Mouse (Mus musculus): Measurements from ENCODE around the gene Prl4a1. TPM values are rescaled to one million over a fixed set of nuclear protein-coding genes. Genes with fewer than 3 reads are reported as not detected.
"Not testable (repeated sequence)": the region's sequence is repeated elsewhere in the genome, so short reads cannot be mapped to it uniquely, and the experiment has no call there.

Gene Prl4a1
- not detected for total RNA-seq (2021)

- intact Hi-C loops (cut with DNase I): no loop called here
- DNase-seq (ENCODE audit: extremely low spot score in 1 of 2, low spot score in 2 of 2): no peak
Measured at GRCm38 (mm10) chr13:28015912-28016311, at the start of gene Prl4a1. Prl4a1 (plus strand) TSS chr13:28016212.

- intact Hi-C loops (cut with DNase I): no loop called here
- DNase-seq (ENCODE audit: extremely low spot score in 1 of 2, low spot score in 2 of 2): no peak
Measured at GRCm38 (mm10) chr13:27972931-27973330, 43.1 kb upstream of the Prl4a1 start.

GRCm38 (mm10) chr13:27974281-27974680 is 41.7 kb upstream of the Prl4a1 start:
- intact Hi-C loops (cut with DNase I); DNase-seq (ENCODE audit: extremely low spot score in 1 of 2, low spot score in 2 of 2): not testable (repeated sequence)

- no peak for DNase-seq (ENCODE audit: extremely low spot score in 1 of 2, low spot score in 2 of 2)
- intact Hi-C loops (cut with DNase I): no loop called here
Measured at GRCm38 (mm10) chr13:27977646-27978045, 38.4 kb upstream of the Prl4a1 start.

GRCm38 (mm10) chr13:27996557-27996956 is 19.5 kb upstream of the Prl4a1 start:
- DNase-seq (ENCODE audit: extremely low spot score in 1 of 2, low spot score in 2 of 2); intact Hi-C loops (cut with DNase I): not testable (repeated sequence)

- DNase-seq (ENCODE audit: extremely low spot score in 1 of 2, low spot score in 2 of 2): no peak
- intact Hi-C loops (cut with DNase I): no loop called here
Measured at GRCm38 (mm10) chr13:28029330-28029729, 13.3 kb downstream of the Prl4a1 start.

GRCm38 (mm10) chr13:28069315-28069714 is 53.3 kb downstream of the Prl4a1 start:
- intact Hi-C loops (cut with DNase I): no loop called here
- DNase-seq (ENCODE audit: extremely low spot score in 1 of 2, low spot score in 2 of 2): no peak

Other genes with a start within 250 kb of the Prl4a1 start
- gene Prl7c1, start 235.4 kb upstream of the Prl4a1 start, total RNA-seq (2021): not detected
- gene Prl2a1, start 214.6 kb upstream of the Prl4a1 start, total RNA-seq (2021): not detected
- not detected for gene Prl2c1, start 166.9 kb upstream of the Prl4a1 start, total RNA-seq (2021)
- not detected for gene Prl5a1, start 126.3 kb downstream of the Prl4a1 start, total RNA-seq (2021)
- 10 to 100 TPM; 87.3 to 93.7 TPM for gene Gm11361, start 241.3 kb downstream of the Prl4a1 start, total RNA-seq (2021)